Mouse (Mus musculus) lung, embryonic 14.5 days (tissue): Measurements from ENCODE around the gene Gm49405. TPM values are rescaled to one million over a fixed set of nuclear protein-coding genes. Genes with fewer than 3 reads are reported as not detected.
"Not testable (repeated sequence)": the region's sequence is repeated elsewhere in the genome, so short reads cannot be mapped to it uniquely, and the experiment has no call there.

ENCODE experiments used
- ATAC-seq: fragments of 200-750 bp; cut with Nextera tagmentation; 2 replicates; pipeline ENCODE4 v1.8.0; 2017; ENCODE audit warnings: mild to moderate bottlenecking, moderate TSS enrichment, moderate library complexity; ENCODE audit not compliant: insufficient read depth
- DNase-seq: peaks from one replicate; pipeline ENCODE4 v3.0.0-alpha.2; 2015
- H3K27ac ChIP-seq: fragments of 300-500 bp; sonication (generic); 2 replicates; pipeline ENCODE4 v1.5.1; 2014; ENCODE audit warnings: low read depth, mild to moderate bottlenecking, moderate library complexity
- H3K27me3 ChIP-seq: fragments of 300-500 bp; sonication (generic); 2 replicates; pipeline ENCODE4 v1.6.1; 2014; ENCODE audit warnings: low read length, control low read depth; ENCODE audit not compliant: insufficient read depth
- H3K36me3 ChIP-seq: fragments of 300-500 bp; sonication (generic); 2 replicates; pipeline ENCODE4 v1.6.1; 2014; ENCODE audit warnings: control low read depth; ENCODE audit not compliant: insufficient read depth
- H3K4me1 ChIP-seq: fragments of 300-500 bp; sonication (generic); 2 replicates; pipeline ENCODE4 v1.6.1; 2014; ENCODE audit warnings: antibody characterized with exemption, control low read depth; ENCODE audit not compliant: insufficient read depth
- H3K4me2 ChIP-seq: fragments of 300-500 bp; sonication (generic); 2 replicates; pipeline ENCODE4 v1.6.1; 2014; ENCODE audit warnings: mild to moderate bottlenecking
- H3K4me3 ChIP-seq: fragments of 300-500 bp; sonication (generic); 2 replicates; pipeline ENCODE4 v1.5.1; 2014; ENCODE audit warnings: low read depth, low read length
- H3K9ac ChIP-seq: fragments of 300-500 bp; sonication (generic); 2 replicates; pipeline ENCODE4 v1.6.1; 2014
- H3K9me3 ChIP-seq: fragments of 300-500 bp; sonication (generic); 2 replicates; pipeline ENCODE4 v1.6.1; 2016; ENCODE audit warnings: low read depth, low read length, control low read depth
- CTCF ChIP-seq: IDR thresholded peaks from 2 replicates; pipeline ENCODE4 v1.5.1; 2016; ENCODE audit warnings: antibody characterized with exemption, low read depth
- WGBS: fragments of 180-500 bp; shearing (Covaris S2); extraction: QIAGEN DNeasy Blood & Tissue Kit; methylation state at CpG from one replicate; pipeline ENCODE4 v1.1.7; 2014; 5-methylcytosine and 5-hydroxymethylcytosine counted together
- polyA plus RNA-seq: library from polyadenylated mRNA; unstranded; fragments of >200 nt; fragmentation: Nextera tagmentation; extraction: Ambion mirVana; gene quantifications from 2 replicates; pipeline ENCODE4 v1.2.1, GENCODE M21; 2014

Gm49405 gene
- polyA plus RNA-seq, 1 experiment from 2014 or later, result 2.3 TPM

DNA sequence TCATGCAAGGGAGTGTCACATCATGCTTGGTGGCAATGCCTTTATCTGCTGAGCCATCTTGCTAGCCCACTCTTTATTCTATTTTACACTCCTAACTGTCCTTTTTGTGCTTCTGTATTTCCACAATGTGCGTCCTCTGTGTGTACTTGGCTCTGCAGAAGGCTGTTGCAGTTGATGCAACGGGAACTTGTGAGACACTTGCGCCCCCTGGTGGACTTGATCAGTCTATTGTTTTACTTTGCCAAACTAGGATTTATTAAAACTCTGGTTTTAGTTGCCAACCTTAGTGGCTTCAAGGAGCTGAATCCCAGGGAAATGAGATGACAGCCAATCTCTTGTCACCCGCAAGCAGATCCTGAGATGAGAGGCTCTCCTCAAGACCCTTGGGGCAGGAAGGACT lies 47.4 kb downstream of the Gm49405 start:
- H3K4me2 ChIP-seq, result no peak overlapping the region
- no peaks in the 10 kb centered on the region for H3K36me3 ChIP-seq
- WGBS, result 13% methylated on average over 4 of the region's 4 CpGs
- no peak overlapping the region for H3K4me3 ChIP-seq
- peaks cover 7% of the 10 kb centered on the region; the same call in 1 of the 2 replicates for H3K4me1 ChIP-seq
- no peak for ATAC-seq
- H3K9ac ChIP-seq, result no peak overlapping the region
- H3K27ac ChIP-seq, result no peak overlapping the region
- DNase-seq, result peak; percentile 94
- TF ChIP-seq CTCF, result peak; percentile 84
- no peaks in the 10 kb centered on the region for H3K27me3 ChIP-seq
- H3K9me3 ChIP-seq, result no peaks in the 10 kb centered on the region

DNA sequence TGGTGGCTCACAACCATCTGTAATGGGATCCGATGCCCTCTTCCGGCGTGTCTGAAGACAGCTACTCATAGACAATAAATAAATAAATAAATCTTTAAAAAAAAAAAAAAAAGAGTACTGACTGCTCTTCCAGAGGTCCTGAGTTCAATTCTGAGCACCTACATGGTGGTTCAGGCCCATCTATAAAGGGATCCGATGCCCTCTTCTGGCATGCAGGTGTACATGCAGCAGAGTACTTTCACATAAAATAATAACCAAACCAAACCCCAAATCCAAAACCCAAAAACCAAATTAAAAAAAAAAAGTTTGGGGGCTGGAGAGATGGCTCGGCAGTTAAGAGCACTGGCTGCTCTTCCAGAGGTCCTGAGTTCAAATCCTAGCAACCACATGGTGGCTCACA lies 48.6 kb downstream of the Gm49405 start:
- not testable (repeated sequence) for H3K36me3 ChIP-seq, H3K4me3 ChIP-seq, H3K9ac ChIP-seq, H3K4me1 ChIP-seq, H3K4me2 ChIP-seq, H3K27me3 ChIP-seq, H3K27ac ChIP-seq, DNase-seq, H3K9me3 ChIP-seq, ATAC-seq
- WGBS, result 72% methylated on average over 5 of the region's 5 CpGs

DNA sequence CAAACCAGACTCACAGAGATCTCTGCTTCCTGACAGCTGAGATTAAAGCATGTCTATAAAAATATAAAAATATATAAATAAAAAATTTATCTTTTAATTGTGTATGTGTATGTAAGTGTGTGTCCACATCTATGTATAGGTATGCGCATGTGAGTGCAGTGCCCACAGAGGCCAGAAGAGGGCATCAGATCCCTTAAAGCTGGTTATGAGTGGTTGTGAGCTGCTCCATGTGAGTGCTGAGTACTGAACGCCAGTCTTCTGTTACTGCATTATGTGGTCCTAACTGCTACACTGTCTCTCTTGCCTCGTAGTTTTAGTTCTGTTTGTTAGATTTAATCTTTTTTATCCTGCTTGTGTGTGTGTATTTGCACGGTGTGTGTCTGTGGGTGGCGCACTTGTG lies 50.6 kb downstream of the Gm49405 start:
- Histone ChIP-seq H3K4me1 (peaks cover 3% of the 10 kb centered on the region; the same call in 1 of the 2 replicates), H3K36me3 (no peaks in the 10 kb centered on the region), H3K27me3 (no peaks in the 10 kb centered on the region), H3K9ac (no peak overlapping the region), H3K27ac (no peak overlapping the region), H3K9me3 (no peaks in the 10 kb centered on the region), H3K4me2 (no peak overlapping the region), H3K4me3 (no peak overlapping the region)
- WGBS, result 94% methylated on average over 5 of the region's 5 CpGs
- ATAC-seq (no peak), DNase-seq (no peak)
- no peak; the same call in 1 of the 2 replicates for TF ChIP-seq CTCF

DNA sequence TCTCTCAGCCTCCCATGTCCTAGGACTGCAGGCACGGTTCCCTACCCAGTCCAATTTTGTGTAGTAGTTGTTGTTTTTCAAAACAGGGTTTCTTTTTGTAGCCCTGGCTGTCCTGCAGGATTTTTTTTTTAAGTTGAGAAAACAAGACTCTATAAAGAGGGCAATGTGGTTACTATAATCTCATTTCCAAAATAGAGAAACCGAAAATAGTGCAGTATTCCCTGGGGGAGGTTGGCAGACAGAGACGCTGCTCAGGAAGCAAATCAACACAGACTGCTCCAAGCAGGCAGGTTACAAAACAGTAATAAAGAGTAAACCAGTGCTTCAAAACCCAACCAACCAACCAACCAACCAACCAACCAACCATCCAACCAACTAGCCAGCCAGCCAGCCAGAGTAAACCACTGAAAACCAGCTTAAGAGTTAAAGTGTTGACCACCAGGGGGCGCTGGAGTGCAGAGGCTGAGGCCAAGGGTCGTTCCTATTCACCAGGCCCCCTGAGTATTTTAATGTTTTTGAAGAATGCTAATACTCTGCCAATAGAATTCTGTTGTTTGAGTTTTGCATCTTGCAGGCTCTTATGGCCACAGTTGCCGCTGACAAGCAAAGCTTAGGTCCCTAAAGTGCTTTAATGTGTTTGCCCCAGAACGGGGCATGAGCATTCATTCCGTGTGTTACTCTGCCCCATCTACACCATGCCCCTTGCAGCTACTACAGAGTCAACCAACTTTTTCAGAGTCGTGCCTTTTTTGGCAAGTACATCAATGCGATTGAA lies 51.5 kb downstream of the Gm49405 start:
- no peak for ATAC-seq
- Histone ChIP-seq H3K36me3 (no peaks in the 10 kb centered on the region), H3K4me1 (no peaks in the 10 kb centered on the region), H3K9me3 (no peaks in the 10 kb centered on the region), H3K27me3 (no peaks in the 10 kb centered on the region), H3K4me2 (no peak overlapping the region), H3K27ac (no peak overlapping the region), H3K4me3 (no peak overlapping the region), H3K9ac (no peak overlapping the region)
- peak; percentile 81 for DNase-seq
- 55% methylated on average over 10 of the region's 10 CpGs for WGBS
- TF ChIP-seq CTCF, result peak; percentile 84

GRCm38 (mm10) chr19:4052516-4053030 lies 52.1 kb downstream of the Gm49405 start:
- 74% methylated on average over 5 of the region's 5 CpGs for whole genome bisulfite sequencing
- no peak for TF ChIP-seq CTCF

DNA sequence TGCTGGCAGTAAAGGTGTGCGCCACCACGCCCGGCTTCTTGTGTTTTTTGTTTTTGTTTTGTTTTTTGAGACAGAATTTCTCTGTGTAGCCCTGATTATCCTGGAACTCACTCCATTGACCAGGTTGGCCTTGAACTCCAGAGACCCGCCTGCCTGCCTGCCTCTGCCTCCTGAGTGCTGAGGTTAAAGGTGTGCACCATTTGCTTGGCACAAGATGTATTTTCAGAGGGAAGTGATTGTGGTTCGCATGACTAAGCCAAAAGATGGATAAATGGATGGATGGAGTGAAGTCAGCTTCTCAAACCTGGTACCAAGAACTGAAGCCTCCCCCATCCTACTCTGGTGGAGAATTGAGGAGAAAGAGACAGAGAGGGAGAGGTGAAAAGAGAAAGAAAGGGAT lies 54.2 kb downstream of the Gm49405 start:
- WGBS, result 81% methylated on average over 5 of the region's 5 CpGs
- no peak overlapping the region for H3K4me2 ChIP-seq
- no peak for TF ChIP-seq CTCF
- no peak for DNase-seq
- no peak overlapping the region for H3K27ac ChIP-seq
- no peak overlapping the region for H3K4me3 ChIP-seq
- no peaks in the 10 kb centered on the region for H3K4me1 ChIP-seq
- H3K9me3 ChIP-seq, result no peaks in the 10 kb centered on the region
- ATAC-seq, result no peak
- H3K9ac ChIP-seq, result no peak overlapping the region
- no peaks in the 10 kb centered on the region for H3K36me3 ChIP-seq
- 0 out of 2 replicates have a peak, but pooled peaks cover 6% of the 10 kb centered on the region for H3K27me3 ChIP-seq

More at GRCm38 (mm10) chr19:4052516-4053030, 52.1 kb downstream of the Gm49405 start:
- Histone ChIP-seq H3K9me3 (no peaks in the 10 kb centered on the region), H3K9ac (no peak overlapping the region), H3K27ac (no peak overlapping the region), H3K4me3 (no peak overlapping the region), H3K27me3 (no peaks in the 10 kb centered on the region), H3K36me3 (no peaks in the 10 kb centered on the region), H3K4me1 (no peaks in the 10 kb centered on the region), H3K4me2 (no peak overlapping the region)
- DNase-seq (no peak), ATAC-seq (no peak)

Other genes starting within 250 kb of the Gm49405 start
- 33.3 and 34.3 TPM in 2 replicates for gene Kmt5b, start 233.2 kb upstream of the Gm49405 start, polyA plus RNA-seq
- gene Chka, start 148.9 kb upstream of the Gm49405 start, polyA plus RNA-seq, result 54.0 and 63.0 TPM in 2 replicates
- gene Tcirg1, start 93.5 kb upstream of the Gm49405 start, polyA plus RNA-seq, result 31.7 and 36.0 TPM in 2 replicates
- gene Ndufs8, start 87.9 kb upstream of the Gm49405 start, polyA plus RNA-seq, result 326 and 335 TPM in 2 replicates
- gene Aldh3b1, start 70.8 kb upstream of the Gm49405 start, polyA plus RNA-seq, result 3.0 and 3.6 TPM in 2 replicates
- gene Unc93b1, start 65.4 kb upstream of the Gm49405 start, polyA plus RNA-seq, result 13.3 and 14.8 TPM in 2 replicates
- not detected in 2 replicates for gene Aldh3b3, start 42.0 kb upstream of the Gm49405 start, polyA plus RNA-seq
- gene Aldh3b2, start 28.3 kb upstream of the Gm49405 start, polyA plus RNA-seq, result 0.62 and 1.0 TPM in 2 replicates
- gene Acy3, start 14.1 kb upstream of the Gm49405 start, polyA plus RNA-seq, result 7.2 and 8.0 TPM in 2 replicates
- gene Tbx10, start 7.9 kb upstream of the Gm49405 start, polyA plus RNA-seq, result not detected in 2 replicates
- gene Nudt8, start within 50 bp of the Gm49405 start, polyA plus RNA-seq, result 24.4 and 25.3 TPM in 2 replicates
- 2.2 and 3.0 TPM in 2 replicates for gene Doc2g, start 2.7 kb downstream of the Gm49405 start, polyA plus RNA-seq
- 193 and 198 TPM in 2 replicates for gene Ndufv1, start 12.2 kb downstream of the Gm49405 start, polyA plus RNA-seq
- 424 and 468 TPM in 2 replicates for gene Gstp1, start 37.4 kb downstream of the Gm49405 start, polyA plus RNA-seq
- 2.9 and 3.4 TPM in 2 replicates for gene Gstp2, start 45.4 kb downstream of the Gm49405 start, polyA plus RNA-seq
- not detected in 2 replicates for gene Gstp3, start 58.9 kb downstream of the Gm49405 start, polyA plus RNA-seq
- gene Cabp2, start 81.0 kb downstream of the Gm49405 start, polyA plus RNA-seq, result not detected in 2 replicates
- 76.6 and 76.8 TPM in 2 replicates for gene Cdk2ap2, start 96.6 kb downstream of the Gm49405 start, polyA plus RNA-seq
- 5.5 and 7.3 TPM in 2 replicates for gene Pitpnm1, start 99.4 kb downstream of the Gm49405 start, polyA plus RNA-seq
- 93.5 and 94.5 TPM in 2 replicates for gene Aip, start 125.2 kb downstream of the Gm49405 start, polyA plus RNA-seq
- gene Gpr152, start 139.2 kb downstream of the Gm49405 start, polyA plus RNA-seq, result not detected in 2 replicates
- gene Cabp4, start 143.4 kb downstream of the Gm49405 start, polyA plus RNA-seq, result 0.09 TPM in 1 of 2 replicates, not detected in the other
- 134 and 148 TPM in 2 replicates for gene Coro1b, start 148.0 kb downstream of the Gm49405 start, polyA plus RNA-seq
- gene Ptprcap, start 153.0 kb downstream of the Gm49405 start, polyA plus RNA-seq, result 0.81 and 1.1 TPM in 2 replicates
- 37.9 and 43.2 TPM in 2 replicates for gene Rps6kb2, start 162.7 kb downstream of the Gm49405 start, polyA plus RNA-seq
- gene Carns1, start 174.9 kb downstream of the Gm49405 start, polyA plus RNA-seq, result 1.7 and 2.5 TPM in 2 replicates
- 1.8 and 2.4 TPM in 2 replicates for gene Tbc1d10c, start 190.7 kb downstream of the Gm49405 start, polyA plus RNA-seq
- gene Ppp1ca, start 191.4 kb downstream of the Gm49405 start, polyA plus RNA-seq, result 960 and 994 TPM in 2 replicates
- 42.1 and 47.4 TPM in 2 replicates for gene Rad9a, start 201.0 kb downstream of the Gm49405 start, polyA plus RNA-seq
- gene Clcf1, start 213.6 kb downstream of the Gm49405 start, polyA plus RNA-seq, result 4.4 and 5.0 TPM in 2 replicates
- not detected in 2 replicates for gene AC109138.7, start 213.7 kb downstream of the Gm49405 start, polyA plus RNA-seq
- 22.6 and 22.8 TPM in 2 replicates for gene Pold4, start 231.3 kb downstream of the Gm49405 start, polyA plus RNA-seq